Comparison of ENCODE assay signal across 18 mouse cellular contexts in the genomic region with DNA sequence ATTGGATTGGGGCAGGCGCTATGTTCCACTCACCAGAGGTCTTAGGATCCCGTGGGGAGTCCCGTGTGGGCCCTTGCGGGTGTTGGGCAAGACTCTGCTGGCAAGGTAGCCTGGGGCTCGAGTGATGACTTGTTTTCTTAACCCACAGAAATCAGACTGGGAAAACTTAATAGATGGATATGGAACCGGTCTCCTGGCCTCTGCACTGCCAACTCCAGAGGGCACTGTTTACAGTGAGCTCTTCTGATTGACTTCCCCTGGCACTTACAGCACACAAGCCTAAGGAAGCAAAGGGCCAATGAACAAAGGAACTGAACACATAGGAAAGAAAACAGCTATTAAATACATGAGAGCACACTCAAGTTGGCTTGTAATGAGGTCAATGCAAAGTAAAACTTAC. TPM values are rescaled to one million over a fixed set of nuclear protein-coding genes. Genes with fewer than 3 reads are reported as not detected.
A peak's percentile ranks its signal among the peaks of the same experiment; 100 is the strongest.
DNase-seq lines count a peak whose midpoint lies in the region; ATAC-seq and TF ChIP-seq lines count a peak whose summit lies in the region.
"Had no signal": no experiment of that assay in that cellular context is flagged by ENCODE, and none has a peak within 500 bp of the region (broad histone marks: within the 10 kb centered on the region; RNA-seq: fewer than 3 reads in every experiment).

No protein-coding gene starts in this region.

- no peak overlapping the region for H3K9ac ChIP-seq in kidney, postnatal 0 days (ENCODE audit: low read depth, low read length)
- no peak overlapping the region for H3K9ac ChIP-seq in kidney, embryonic 15.5 days
- no peak overlapping the region for H3K9ac ChIP-seq in stomach, postnatal 0 days (ENCODE audit: low read length)
- H3K9ac ChIP-seq: embryonic facial prominence, embryonic 13.5 days; hindbrain, embryonic 12.5 days; liver, embryonic 13.5 days had no signal

- WGBS in kidney, postnatal 0 days = 92% methylated on average over 5 of the region's 6 CpGs
- WGBS in kidney, embryonic 15.5 days = 93% methylated on average over 6 of the region's 6 CpGs
- 68% methylated on average over 5 of the region's 6 CpGs for WGBS in lung, adult 2 months
- 79% methylated on average over 5 of the region's 6 CpGs for WGBS in stomach, postnatal 0 days
- 84% methylated on average over 4 of the region's 6 CpGs for WGBS in limb, embryonic 10.5 days

- no peak for TF ChIP-seq POLR2A in lung, adult 2 months (IDR thresholded peaks at IDR 0.05; ENCODE audit: borderline replicate concordance, extremely low read depth, low read depth, low read length)

- H3K27me3 ChIP-seq in kidney, postnatal 0 days (ENCODE audit: insufficient read depth, low read length) = no peaks in the 10 kb centered on the region
- H3K27me3 ChIP-seq in kidney, embryonic 15.5 days = no peaks in the 10 kb centered on the region
- H3K27me3 ChIP-seq in Patski = no peaks in the 10 kb centered on the region
- H3K27me3 ChIP-seq in stomach, postnatal 0 days (ENCODE audit: control insufficient read depth, insufficient read depth, low read length) = no peaks in the 10 kb centered on the region
- no peaks in the 10 kb centered on the region for H3K27me3 ChIP-seq in limb, embryonic 10.5 days (ENCODE audit: low read depth, poor library complexity, severe bottlenecking)
- H3K27me3 ChIP-seq: embryonic facial prominence, embryonic 13.5 days; hindbrain, embryonic 12.5 days; liver, embryonic 13.5 days had no signal

- no peaks in the 10 kb centered on the region for H3K4me1 ChIP-seq in kidney, postnatal 0 days (replicated peaks; ENCODE audit: insufficient read depth, low read length)
- no peaks in the 10 kb centered on the region for H3K4me1 ChIP-seq in kidney, embryonic 15.5 days
- H3K4me1 ChIP-seq in lung, adult 2 months (ENCODE audit: control insufficient read depth, insufficient read depth, low read length) = no peaks in the 10 kb centered on the region; the same call in 1 of the 2 replicates
- no peaks in the 10 kb centered on the region for H3K4me1 ChIP-seq in stomach, postnatal 0 days (replicated peaks; ENCODE audit: control insufficient read depth, insufficient read depth)
- H3K4me1 ChIP-seq in limb, embryonic 10.5 days = no peaks in the 10 kb centered on the region
- H3K4me1 ChIP-seq: embryonic facial prominence, embryonic 13.5 days; hindbrain, embryonic 12.5 days; liver, embryonic 13.5 days had no signal

- no peaks in the 10 kb centered on the region for H3K36me3 ChIP-seq in kidney, postnatal 0 days (ENCODE audit: insufficient read depth, low read length)
- H3K36me3 ChIP-seq in kidney, embryonic 15.5 days = no peaks in the 10 kb centered on the region
- no peaks in the 10 kb centered on the region for H3K36me3 ChIP-seq in stomach, postnatal 0 days (ENCODE audit: control insufficient read depth, insufficient read depth, low read length)
- H3K36me3 ChIP-seq in limb, embryonic 10.5 days = no peaks in the 10 kb centered on the region
- H3K36me3 ChIP-seq: embryonic facial prominence, embryonic 13.5 days; hindbrain, embryonic 12.5 days; liver, embryonic 13.5 days had no signal

- no peak for DNase-seq in kidney, postnatal 0 days (ENCODE audit: low spot score)
- DNase-seq in Patski (ENCODE audit: low read depth, low spot score) = no peak
- no peak for DNase-seq in lung, adult 2 months
- no peak for DNase-seq in stomach, postnatal 0 days (ENCODE audit: low spot score)
- no peak for DNase-seq in limb, embryonic 10.5 days (ENCODE audit: low spot score)
- DNase-seq: cerebellum, adult 9-10 months; gastrocnemius, postnatal 14 days; heart, postnatal 14 days; kidney, adult 9 months; liver, embryonic 13.5 days; retina, postnatal 1 day; right cerebral cortex, postnatal 4 days had no signal

- no peak overlapping the region for H3K27ac ChIP-seq in kidney, postnatal 0 days
- H3K27ac ChIP-seq in kidney, embryonic 15.5 days = no peak overlapping the region
- no peak overlapping the region for H3K27ac ChIP-seq in stomach, postnatal 0 days (replicated peaks)
- H3K27ac ChIP-seq in limb, embryonic 10.5 days = no peak overlapping the region
- H3K27ac ChIP-seq: hindbrain, embryonic 12.5 days; liver, embryonic 13.5 days had no signal

- POLR2A ChIA-PET in Patski (lab: Charles Lee) = no interaction called here

- H3K4me3 ChIP-seq in kidney, postnatal 0 days (replicated peaks; ENCODE audit: low read depth, low read length) = no peak overlapping the region
- H3K4me3 ChIP-seq in kidney, embryonic 15.5 days (replicated peaks) = no peak overlapping the region
- H3K4me3 ChIP-seq in lung, adult 2 months (replicated peaks; ENCODE audit: extremely low read depth, low read depth, low read length) = no peak overlapping the region
- H3K4me3 ChIP-seq in stomach, postnatal 0 days (ENCODE audit: low read depth, low read length) = no peak overlapping the region
- H3K4me3 ChIP-seq in limb, embryonic 10.5 days = no peak overlapping the region
- H3K4me3 ChIP-seq: embryonic facial prominence, embryonic 13.5 days; hindbrain, embryonic 12.5 days; liver, embryonic 13.5 days had no signal

- no peak for TF ChIP-seq EP300 in stomach, postnatal 0 days (optimal IDR thresholded peaks at IDR 0.05)

- no peaks in the 10 kb centered on the region; the same call in 1 of the 2 replicates for H3K9me3 ChIP-seq in kidney, postnatal 0 days (replicated peaks; ENCODE audit: low read length)
- H3K9me3 ChIP-seq in kidney, embryonic 15.5 days (replicated peaks) = peaks cover 9% of the 10 kb centered on the region; the same call in 1 of the 2 replicates
- H3K9me3 ChIP-seq in stomach, postnatal 0 days (ENCODE audit: control insufficient read depth, low read length) = no peaks in the 10 kb centered on the region
- no peaks in the 10 kb centered on the region for H3K9me3 ChIP-seq in limb, embryonic 10.5 days (replicated peaks)
- H3K9me3 ChIP-seq: embryonic facial prominence, embryonic 13.5 days; liver, embryonic 13.5 days had no signal

- TF ChIP-seq CTCF in kidney, postnatal 0 days (IDR thresholded peaks at IDR 0.05; ENCODE audit: low read depth) = 0 out of 2 replicates have a peak, but pooled peaks have one; percentile 4
- TF ChIP-seq CTCF in Patski (IDR thresholded peaks at IDR 0.05) = peak; percentile 18
- TF ChIP-seq CTCF in lung, adult 2 months (IDR thresholded peaks at IDR 0.05; ENCODE audit: insufficient read depth, low read length) = peak; percentile 67
- peak; percentile 41; the same call in 1 of the 2 replicates for TF ChIP-seq CTCF in stomach, postnatal 0 days (IDR thresholded peaks at IDR 0.05; ENCODE audit: low read depth)

- CTCF ChIA-PET in Patski (lab: Charles Lee) = interaction anchor here (2.0 kb wide), 1 partner anchor 18 kb away, joined by 5 read pairs; no protein-coding TSS in a partner anchor

- in situ Hi-C loops in Patski (cut with MboI; ENCODE audit: low pct_unique_long_range_greater_than_20kb) = no loop called here

- ATAC-seq in kidney, postnatal 0 days (replicated peaks; ENCODE audit: low FRiP score, low read depth) = no peak
- no peak for ATAC-seq in kidney, embryonic 15.5 days (replicated peaks; ENCODE audit: low FRiP score)
- ATAC-seq in Patski = no peak
- ATAC-seq in stomach, postnatal 0 days (ENCODE audit: low FRiP score, low TSS enrichment) = no peak
- ATAC-seq in cerebellum, adult (ENCODE audit: insufficient number of reproducible peaks, low FRiP score, low TSS enrichment) = no peak
- ATAC-seq: forebrain, embryonic 14.5 days had no signal

- no peak overlapping the region for H3K4me2 ChIP-seq in kidney, postnatal 0 days (ENCODE audit: low read length)
- H3K4me2 ChIP-seq in kidney, embryonic 15.5 days = no peak overlapping the region
- no peak overlapping the region for H3K4me2 ChIP-seq in stomach, postnatal 0 days (replicated peaks; ENCODE audit: low read depth)
- H3K4me2 ChIP-seq: embryonic facial prominence, embryonic 13.5 days; hindbrain, embryonic 12.5 days; liver, embryonic 13.5 days; midbrain, embryonic 11.5 days had no signal

RNA-seq across cellular contexts. Expression of gene Tm4sf1, which starts 26.2 kb away (rescaled TPM):
- 386 and 407 TPM in 2 replicates for polyA plus RNA-seq in kidney, postnatal 0 days (2015; fragmentation: Nextera tagmentation; extraction: Ambion mirVana)
- polyA plus RNA-seq in kidney, embryonic 15.5 days (2015; fragmentation: Nextera tagmentation; extraction: Ambion mirVana) = 199 and 212 TPM in 2 replicates
- 126 TPM for polyA plus RNA-seq in Patski (2021)
- 204 and 323 TPM in 2 replicates for polyA plus RNA-seq in lung, adult 2 months (2012; rRNA removed)
- polyA plus RNA-seq in stomach, postnatal 0 days (2015; fragmentation: Nextera tagmentation; extraction: Ambion mirVana) = 65.9 and 69.6 TPM in 2 replicates
- polyA plus RNA-seq in limb, embryonic 10.5 days (2016; fragmentation: Nextera tagmentation; extraction: Ambion mirVana) = 3.1 and 3.5 TPM in 2 replicates

Comparison
In these comparisons a context has a peak if more than half of its experiments do, and no peak if none do; other contexts are left out.
1. CTCF ChIP-seq: peak in every context shown above with its lines; median percentile 67 in lung, adult 2 months; 41 in stomach, postnatal 0 days; 18 in Patski; 4 in kidney, postnatal 0 days.
2. RNA of gene Tm4sf1, which starts 26.2 kb away (polyA plus RNA-seq): 386 to 407 TPM in kidney, postnatal 0 days, 204 to 323 TPM in lung, adult 2 months, 199 to 212 TPM in kidney, embryonic 15.5 days, 126 TPM in Patski (single experiment) and 65.9 to 69.6 TPM in stomach, postnatal 0 days; 3.1 to 3.5 TPM in limb, embryonic 10.5 days; every median in the first group is over 10 times any median in the second.